Mouse (Mus musculus): ENCODE results near the gene Mnat1. TPM values are rescaled to one million over a fixed set of nuclear protein-coding genes. Genes with fewer than 3 reads are reported as not detected.
A peak's percentile ranks its signal among the peaks of the same experiment; 100 is the strongest.

Gene Mnat1
- total and polyA plus RNA-seq, 2 experiments from 2014 or later = 13.2 to 16.1 TPM

DNA sequence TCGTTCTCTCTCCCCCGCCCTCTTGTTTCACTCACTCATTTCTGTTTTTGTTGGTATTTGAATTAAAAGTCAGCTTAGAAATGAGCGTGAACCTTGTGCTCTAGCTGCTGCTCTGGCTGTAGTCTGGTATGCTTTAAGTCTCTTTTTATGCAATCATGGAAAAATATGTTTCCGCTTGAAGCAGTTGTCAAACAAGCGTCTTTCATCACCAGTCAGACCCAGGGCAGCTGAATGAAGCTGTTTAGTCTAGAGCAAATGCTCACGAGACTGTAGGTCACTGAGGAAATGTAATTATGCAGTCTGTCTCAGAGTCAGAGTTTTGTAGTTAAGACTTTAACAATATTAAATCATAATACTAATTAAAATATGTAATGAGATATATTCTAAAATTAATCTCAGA, 100.4 kb downstream of the Mnat1 start:
- no peak overlapping the region for H3K4me2 ChIP-seq (ENCODE audit: low read depth, low read length, poor library complexity, severe bottlenecking)
- H3K4me1 ChIP-seq (ENCODE audit: insufficient read depth, low read length) = no peaks in the 10 kb centered on the region
- DNase-seq (ENCODE audit: low spot score) = no peak
- no peaks in the 10 kb centered on the region for H3K27me3 ChIP-seq (ENCODE audit: insufficient read depth, low read length)
- H3K4me3 ChIP-seq (ENCODE audit: low read depth, low read length) = no peak overlapping the region
- H3K9ac ChIP-seq (replicated peaks; ENCODE audit: low read length, poor library complexity, severe bottlenecking) = no peak overlapping the region
- no peaks in the 10 kb centered on the region for H3K9me3 ChIP-seq (ENCODE audit: low read length)
- no peak overlapping the region for H3K27ac ChIP-seq (ENCODE audit: low read depth, low read length)
- peaks cover 1% of the 10 kb centered on the region; the same call in 1 of the 2 replicates for H3K36me3 ChIP-seq (ENCODE audit: insufficient read depth, low read length)
- ATAC-seq (ENCODE audit: low FRiP score) = no peak
- WGBS = 66% methylated on average over 6 of the region's 6 CpGs
- no peak for TF ChIP-seq CTCF (IDR thresholded peaks at IDR 0.05)

DNA sequence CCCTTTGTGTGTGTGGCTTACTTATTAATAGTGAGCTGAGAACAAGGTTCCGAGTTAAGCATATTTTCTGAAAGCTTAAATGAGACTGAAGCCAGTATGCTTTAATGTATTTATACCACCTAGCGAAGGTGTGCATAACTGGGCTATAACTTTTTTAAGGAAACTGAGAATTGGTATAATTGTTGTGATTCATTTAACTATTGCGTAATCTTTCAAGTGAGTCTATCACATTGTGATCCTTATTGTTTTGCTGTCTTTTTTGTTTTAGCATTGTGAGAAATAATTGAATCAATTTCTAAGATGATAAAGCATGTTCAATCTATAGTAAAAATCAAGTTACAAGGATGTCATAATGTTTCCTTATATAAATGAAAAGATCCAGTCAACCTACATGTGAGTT, 104.9 kb downstream of the Mnat1 start:
- no peaks in the 10 kb centered on the region for H3K36me3 ChIP-seq (ENCODE audit: insufficient read depth, low read length)
- no peak overlapping the region for H3K27ac ChIP-seq (ENCODE audit: low read depth, low read length)
- DNase-seq (ENCODE audit: low spot score) (no peak), ATAC-seq (ENCODE audit: low FRiP score) (no peak)
- no peaks in the 10 kb centered on the region for H3K4me1 ChIP-seq (ENCODE audit: insufficient read depth, low read length)
- no peak for TF ChIP-seq CTCF (IDR thresholded peaks at IDR 0.05)
- H3K9ac ChIP-seq (replicated peaks; ENCODE audit: low read length, poor library complexity, severe bottlenecking) = no peak overlapping the region
- WGBS = 98% methylated on average over 3 of the region's 3 CpGs
- H3K9me3 ChIP-seq (ENCODE audit: low read length) = no peaks in the 10 kb centered on the region
- H3K4me3 ChIP-seq (ENCODE audit: low read depth, low read length) = no peak overlapping the region
- no peaks in the 10 kb centered on the region for H3K27me3 ChIP-seq (ENCODE audit: insufficient read depth, low read length)
- H3K4me2 ChIP-seq (ENCODE audit: low read depth, low read length, poor library complexity, severe bottlenecking) = no peak overlapping the region

DNA sequence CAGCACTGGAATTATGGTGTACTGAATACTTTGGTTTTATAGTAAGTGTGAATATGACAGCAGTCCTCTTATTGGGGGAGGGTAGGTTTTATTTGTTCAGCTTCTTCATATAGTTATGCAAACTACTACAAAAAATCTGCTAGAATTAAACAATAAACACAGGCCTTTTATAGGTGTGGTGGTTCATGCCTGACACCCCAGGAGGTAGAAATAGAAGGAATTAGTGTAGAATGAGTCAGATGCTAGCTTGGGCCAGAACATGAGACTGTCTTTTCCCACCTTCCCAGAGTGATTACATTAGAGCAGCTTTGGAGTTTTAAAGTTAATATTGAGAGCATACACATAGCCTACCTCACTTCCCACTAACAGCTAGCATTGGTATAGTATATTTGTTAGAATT, 106.7 kb downstream of the Mnat1 start:
- TF ChIP-seq CTCF (IDR thresholded peaks at IDR 0.05) = no peak
- H3K36me3 ChIP-seq (ENCODE audit: insufficient read depth, low read length) = no peaks in the 10 kb centered on the region
- no peaks in the 10 kb centered on the region for H3K9me3 ChIP-seq (ENCODE audit: low read length)
- ATAC-seq (ENCODE audit: low FRiP score) (no peak), DNase-seq (ENCODE audit: low spot score) (no peak)
- no peaks in the 10 kb centered on the region for H3K4me1 ChIP-seq (ENCODE audit: insufficient read depth, low read length)
- H3K4me3 ChIP-seq (ENCODE audit: low read depth, low read length) = no peak overlapping the region
- no peak overlapping the region for H3K27ac ChIP-seq (ENCODE audit: low read depth, low read length)
- no peaks in the 10 kb centered on the region for H3K27me3 ChIP-seq (ENCODE audit: insufficient read depth, low read length)
- no peak overlapping the region for H3K9ac ChIP-seq (replicated peaks; ENCODE audit: low read length, poor library complexity, severe bottlenecking)
- no peak overlapping the region for H3K4me2 ChIP-seq (ENCODE audit: low read depth, low read length, poor library complexity, severe bottlenecking)

DNA sequence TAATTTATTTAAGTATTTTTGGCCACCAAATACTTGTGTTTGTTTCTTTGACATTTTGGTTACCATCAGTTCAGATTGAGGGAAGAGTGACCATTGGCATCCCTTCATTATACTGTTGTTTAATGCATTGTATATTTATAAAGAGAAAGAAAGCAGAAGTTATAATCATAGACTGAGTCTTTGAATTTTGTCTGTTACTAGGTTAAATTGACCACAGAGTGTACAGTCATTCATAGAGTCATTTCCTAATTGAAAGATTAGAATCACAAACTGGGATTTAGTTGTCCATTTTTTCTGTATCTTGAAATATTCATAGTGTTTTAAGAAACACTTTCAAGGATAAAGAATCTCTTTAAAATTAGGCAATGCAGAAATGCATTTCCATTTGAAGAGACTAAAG, 108.0 kb downstream of the Mnat1 start:
- ATAC-seq (ENCODE audit: low FRiP score) (no peak), DNase-seq (ENCODE audit: low spot score) (no peak)
- Histone ChIP-seq H3K36me3 (ENCODE audit: insufficient read depth, low read length) (no peaks in the 10 kb centered on the region), H3K27ac (ENCODE audit: low read depth, low read length) (no peak overlapping the region), H3K4me1 (ENCODE audit: insufficient read depth, low read length) (no peaks in the 10 kb centered on the region), H3K27me3 (ENCODE audit: insufficient read depth, low read length) (no peaks in the 10 kb centered on the region), H3K4me2 (ENCODE audit: low read depth, low read length, poor library complexity, severe bottlenecking) (no peak overlapping the region), H3K4me3 (ENCODE audit: low read depth, low read length) (no peak overlapping the region), H3K9ac (replicated peaks; ENCODE audit: low read length, poor library complexity, severe bottlenecking) (no peak overlapping the region), H3K9me3 (ENCODE audit: low read length) (no peaks in the 10 kb centered on the region)
- no peak for TF ChIP-seq CTCF (IDR thresholded peaks at IDR 0.05)

DNA sequence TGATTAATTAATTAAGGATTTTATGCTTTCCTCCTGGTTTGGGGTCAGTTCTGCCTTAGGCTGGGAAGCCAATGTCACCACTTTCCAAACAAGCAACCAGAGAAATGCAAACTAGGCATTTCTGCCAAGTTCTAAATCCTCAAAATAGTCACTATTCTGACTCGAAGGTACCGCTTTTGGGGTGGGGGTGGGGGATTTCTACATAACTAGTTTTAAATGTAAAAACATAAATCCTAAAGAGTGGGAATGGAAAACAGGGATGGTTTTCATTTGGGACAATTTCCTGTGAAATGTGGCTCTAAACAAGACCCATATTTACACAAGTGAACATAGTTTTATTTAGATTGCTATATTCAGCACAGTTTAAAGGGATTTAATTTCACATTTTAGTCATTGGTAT, 109.1 kb downstream of the Mnat1 start:
- no peaks in the 10 kb centered on the region for H3K4me1 ChIP-seq (ENCODE audit: insufficient read depth, low read length)
- TF ChIP-seq CTCF (IDR thresholded peaks at IDR 0.05) = no peak
- no peaks in the 10 kb centered on the region for H3K27me3 ChIP-seq (ENCODE audit: insufficient read depth, low read length)
- H3K9ac ChIP-seq (replicated peaks; ENCODE audit: low read length, poor library complexity, severe bottlenecking) = no peak overlapping the region
- H3K27ac ChIP-seq (ENCODE audit: low read depth, low read length) = no peak overlapping the region
- 82% methylated on average over 2 of the region's 2 CpGs for WGBS
- no peaks in the 10 kb centered on the region for H3K36me3 ChIP-seq (ENCODE audit: insufficient read depth, low read length)
- H3K4me2 ChIP-seq (ENCODE audit: low read depth, low read length, poor library complexity, severe bottlenecking) = no peak overlapping the region
- no peak overlapping the region for H3K4me3 ChIP-seq (ENCODE audit: low read depth, low read length)
- no peak for ATAC-seq (ENCODE audit: low FRiP score)
- no peak for DNase-seq (ENCODE audit: low spot score)
- no peaks in the 10 kb centered on the region for H3K9me3 ChIP-seq (ENCODE audit: low read length)

DNA sequence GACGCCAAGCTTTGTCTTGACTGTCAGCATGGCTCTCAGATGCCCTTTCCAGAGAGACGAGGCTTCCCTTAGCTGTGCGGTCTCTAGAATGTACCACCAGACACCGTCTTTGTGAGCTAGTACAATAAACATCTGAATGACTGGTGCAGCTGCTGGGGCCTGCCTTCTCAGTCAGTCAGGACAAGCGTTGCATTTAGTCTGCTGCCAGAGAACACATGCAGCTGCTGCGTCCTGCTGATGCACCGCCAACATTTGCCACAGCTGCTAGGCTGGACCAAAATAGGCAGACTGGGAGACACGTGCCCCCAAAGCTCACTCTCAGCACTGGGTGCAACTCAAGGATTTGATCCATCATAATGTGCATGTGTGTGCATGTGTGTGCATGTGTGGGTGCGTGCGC, 118.4 kb downstream of the Mnat1 start:
- DNase-seq (ENCODE audit: low spot score) (peak; percentile 79), ATAC-seq (ENCODE audit: low FRiP score) (no peak)
- Histone ChIP-seq H3K9ac (replicated peaks; ENCODE audit: low read length, poor library complexity, severe bottlenecking) (no peak overlapping the region), H3K4me2 (ENCODE audit: low read depth, low read length, poor library complexity, severe bottlenecking) (no peak overlapping the region), H3K27me3 (ENCODE audit: insufficient read depth, low read length) (no peaks in the 10 kb centered on the region), H3K4me1 (ENCODE audit: insufficient read depth, low read length) (no peaks in the 10 kb centered on the region), H3K9me3 (ENCODE audit: low read length) (no peaks in the 10 kb centered on the region), H3K27ac (ENCODE audit: low read depth, low read length) (no peak overlapping the region), H3K36me3 (ENCODE audit: insufficient read depth, low read length) (no peaks in the 10 kb centered on the region), H3K4me3 (ENCODE audit: low read depth, low read length) (no peak overlapping the region)
- TF ChIP-seq CTCF (IDR thresholded peaks at IDR 0.05) = no peak
- WGBS = 44% methylated on average over 10 of the region's 10 CpGs

DNA sequence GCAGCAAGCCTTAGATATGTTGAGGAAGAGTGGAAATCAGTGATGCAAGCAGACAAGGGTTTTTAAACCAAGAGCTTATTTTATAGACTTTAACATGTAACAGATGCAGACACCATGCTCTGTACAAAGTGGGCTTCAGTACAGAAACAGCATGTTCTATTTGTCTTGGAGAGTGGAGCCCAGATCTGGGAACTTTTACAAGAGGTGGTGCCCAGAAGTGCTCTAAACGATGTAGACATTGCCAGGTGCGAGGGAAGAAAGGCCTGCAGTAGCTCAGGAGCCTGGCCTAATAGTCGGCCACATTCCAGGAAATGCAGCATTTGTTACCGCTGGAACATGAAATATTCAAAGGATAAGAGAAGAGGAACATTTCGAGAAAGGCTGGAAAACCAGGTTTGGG, 122.2 kb downstream of the Mnat1 start:
- Histone ChIP-seq H3K27me3 (ENCODE audit: insufficient read depth, low read length) (no peaks in the 10 kb centered on the region), H3K9ac (replicated peaks; ENCODE audit: low read length, poor library complexity, severe bottlenecking) (no peak overlapping the region), H3K36me3 (ENCODE audit: insufficient read depth, low read length) (no peaks in the 10 kb centered on the region), H3K4me1 (ENCODE audit: insufficient read depth, low read length) (no peaks in the 10 kb centered on the region), H3K27ac (ENCODE audit: low read depth, low read length) (no peak overlapping the region), H3K4me2 (ENCODE audit: low read depth, low read length, poor library complexity, severe bottlenecking) (no peak overlapping the region), H3K4me3 (ENCODE audit: low read depth, low read length) (no peak overlapping the region), H3K9me3 (ENCODE audit: low read length) (no peaks in the 10 kb centered on the region)
- TF ChIP-seq CTCF (IDR thresholded peaks at IDR 0.05) = no peak
- DNase-seq (ENCODE audit: low spot score) (no peak), ATAC-seq (ENCODE audit: low FRiP score) (no peak)
- WGBS = 77% methylated on average over 5 of the region's 5 CpGs

All from midbrain, postnatal 0 days (tissue).